Mouse (Mus musculus): ENCODE data around the gene Tomt. TPM values are rescaled to one million over a fixed set of nuclear protein-coding genes. Genes with fewer than 3 reads are reported as not detected.

The Tomt gene
- polyA plus RNA-seq, 1 experiment: 0.09 TPM

DNA sequence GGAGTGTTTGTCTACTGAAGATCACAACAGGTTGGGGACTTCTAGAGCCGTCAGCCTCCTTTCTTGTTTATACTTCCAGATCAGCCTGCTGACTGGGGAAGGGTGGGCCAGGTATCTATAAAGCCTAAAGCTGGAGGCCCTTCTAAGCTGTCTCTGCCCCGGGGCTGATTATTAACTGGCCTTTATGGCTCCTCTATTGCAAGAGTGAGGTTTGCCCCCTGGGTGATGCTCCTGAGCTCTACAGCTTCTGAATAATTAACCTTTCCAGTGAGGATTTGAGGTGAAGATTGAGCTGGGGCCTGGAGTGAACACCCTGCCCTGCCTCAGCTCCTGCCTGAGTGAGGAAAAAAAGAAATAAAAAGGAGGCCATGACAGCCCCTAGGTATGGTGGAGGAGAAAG, 35.5 kb downstream of the Tomt start, which contains the start of gene Folr1:
Folr1 (minus strand) TSS at position 160 of the 400 bp plus-strand sequence.
- Histone ChIP-seq H3K4me1 (ENCODE audit: control insufficient read depth, insufficient read depth, low read length) (peaks cover 13% of the 10 kb centered on the region; the same call in 1 of the 2 replicates), H3K4me3 (ENCODE audit: insufficient read depth, low read depth, low read length) (peak within 1 kb of the TSS; percentile 51), H3K27ac (ENCODE audit: insufficient read depth, low read depth, low read length) (peak within 1 kb of the TSS; percentile 84), H3K36me3 (ENCODE audit: control insufficient read depth, insufficient read depth, low read length) (no peaks in the 10 kb centered on the region; the same call in 1 of the 2 replicates), H3K27me3 (replicated peaks; ENCODE audit: control insufficient read depth, insufficient read depth, low read length) (no peaks in the 10 kb centered on the region)
- TF ChIP-seq POLR2A (IDR thresholded peaks at IDR 0.05; ENCODE audit: low read depth, low read length) (no peak), CTCF (conservative IDR thresholded peaks at IDR 0.05; ENCODE audit: insufficient read depth, insufficient read length, low read depth, low read length) (no peak)
- DNase-seq: peak; percentile 90
- WGBS: 46% methylated on average over 2 of the region's 2 CpGs

DNA sequence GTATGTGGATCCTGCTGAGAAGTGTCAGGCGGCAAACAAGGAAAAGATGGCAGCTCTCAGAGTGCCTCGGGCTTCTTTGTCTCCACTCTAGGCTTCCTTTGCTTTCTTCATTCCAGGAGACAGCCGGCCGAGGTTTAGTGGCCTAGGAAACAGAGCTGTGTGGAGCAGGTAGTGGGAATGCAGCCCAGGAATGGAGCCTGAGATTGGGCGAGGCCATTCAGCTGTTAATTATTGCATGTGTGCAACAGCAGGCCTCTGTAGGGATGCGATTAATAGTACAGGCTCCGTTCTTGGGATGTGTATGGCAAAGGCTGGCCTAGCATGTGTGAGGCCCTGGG, 37.0 kb downstream of the Tomt start:
- peak; percentile 68 for DNase-seq
- WGBS: 44% methylated on average over 7 of the region's 7 CpGs
- H3K4me3 ChIP-seq (ENCODE audit: insufficient read depth, low read depth, low read length): peak overlapping the region; percentile 51
- H3K27ac ChIP-seq (ENCODE audit: insufficient read depth, low read depth, low read length): peak overlapping the region; percentile 84
- peaks cover 15% of the 10 kb centered on the region; the same call in 1 of the 2 replicates for H3K4me1 ChIP-seq (ENCODE audit: control insufficient read depth, insufficient read depth, low read length)
- no peak for TF ChIP-seq POLR2A (IDR thresholded peaks at IDR 0.05; ENCODE audit: low read depth, low read length)
- no peak for TF ChIP-seq CTCF (conservative IDR thresholded peaks at IDR 0.05; ENCODE audit: insufficient read depth, insufficient read length, low read depth, low read length)
- H3K27me3 ChIP-seq (replicated peaks; ENCODE audit: control insufficient read depth, insufficient read depth, low read length): no peaks in the 10 kb centered on the region
- no peaks in the 10 kb centered on the region; the same call in 1 of the 2 replicates for H3K36me3 ChIP-seq (ENCODE audit: control insufficient read depth, insufficient read depth, low read length)

DNA sequence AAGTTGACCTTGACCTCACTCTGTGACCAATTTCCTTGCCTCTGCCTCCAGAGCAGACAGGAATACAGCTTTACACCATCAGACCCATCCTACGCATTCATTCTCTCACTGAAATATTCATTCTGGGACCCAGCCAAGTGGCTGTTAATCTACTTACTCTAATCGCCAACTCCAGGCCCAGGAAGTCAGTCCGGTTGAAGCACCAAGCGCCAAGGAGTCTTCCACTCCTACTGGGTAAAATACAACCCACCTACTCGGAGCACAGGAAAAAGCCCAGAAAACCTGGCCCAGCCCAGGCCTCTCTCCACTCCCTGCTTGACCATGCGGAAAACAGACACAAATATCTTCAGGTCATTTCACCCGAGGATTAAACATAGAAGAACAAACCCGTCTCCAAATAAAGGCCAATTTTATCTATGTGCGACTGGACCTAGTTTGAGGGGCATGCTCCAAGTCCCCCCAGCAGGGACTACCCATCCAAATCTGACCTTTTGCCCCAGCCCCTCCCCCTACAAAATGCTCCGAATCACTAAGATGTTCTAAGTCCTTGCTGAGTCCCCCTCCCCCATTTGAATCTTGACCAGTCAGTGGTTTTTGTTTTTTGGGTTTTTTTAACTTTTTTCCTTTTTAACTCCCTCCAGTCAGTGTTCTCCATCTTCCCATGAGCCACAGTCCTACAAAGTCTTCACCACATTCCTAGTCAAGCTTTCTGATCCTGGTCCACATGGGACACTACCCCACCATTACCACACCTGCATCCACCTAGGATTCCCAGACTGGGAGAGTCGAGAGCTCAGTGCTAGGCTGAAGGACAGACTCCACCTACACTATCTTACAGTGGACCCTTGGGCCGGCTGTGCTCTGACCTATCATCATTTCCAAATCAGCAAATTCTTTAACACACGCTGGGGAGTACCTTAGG, 37.7 kb downstream of the Tomt start:
- DNase-seq: peak; percentile 85
- H3K27ac ChIP-seq (ENCODE audit: insufficient read depth, low read depth, low read length): peak overlapping the region; percentile 84
- peaks cover 15% of the 10 kb centered on the region; the same call in 1 of the 2 replicates for H3K4me1 ChIP-seq (ENCODE audit: control insufficient read depth, insufficient read depth, low read length)
- H3K36me3 ChIP-seq (ENCODE audit: control insufficient read depth, insufficient read depth, low read length): no peaks in the 10 kb centered on the region; the same call in 1 of the 2 replicates
- 38% methylated on average over 13 of the region's 13 CpGs for WGBS
- TF ChIP-seq CTCF (conservative IDR thresholded peaks at IDR 0.05; ENCODE audit: insufficient read depth, insufficient read length, low read depth, low read length): no peak
- H3K4me3 ChIP-seq (ENCODE audit: insufficient read depth, low read depth, low read length): peak overlapping the region; percentile 51
- no peaks in the 10 kb centered on the region for H3K27me3 ChIP-seq (replicated peaks; ENCODE audit: control insufficient read depth, insufficient read depth, low read length)

DNA sequence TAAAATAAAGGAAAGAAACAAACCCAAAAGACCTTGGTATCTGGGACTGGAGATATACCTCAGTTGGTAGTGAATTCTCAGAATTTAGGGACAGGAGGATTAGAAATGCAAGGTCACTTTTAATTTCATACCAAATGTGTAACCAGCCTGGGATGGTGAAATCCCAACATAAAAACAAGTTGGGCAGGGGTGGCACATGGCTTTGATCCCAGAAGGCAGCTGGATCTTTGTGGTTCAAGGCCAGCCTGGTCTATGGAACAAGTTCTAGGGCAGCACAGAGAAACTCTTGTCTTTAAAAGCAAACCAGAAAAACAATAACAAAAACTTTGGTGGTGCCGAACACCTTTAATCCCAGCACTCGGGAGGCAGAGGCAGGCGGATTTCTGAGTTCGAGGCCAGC, 38.7 kb downstream of the Tomt start:
- H3K4me1 ChIP-seq (ENCODE audit: control insufficient read depth, insufficient read depth, low read length): peaks cover 15% of the 10 kb centered on the region; the same call in 1 of the 2 replicates
- DNase-seq: no peak
- WGBS: 85% methylated on average over 4 of the region's 4 CpGs
- no peaks in the 10 kb centered on the region; the same call in 1 of the 2 replicates for H3K36me3 ChIP-seq (ENCODE audit: control insufficient read depth, insufficient read depth, low read length)
- no peak overlapping the region for H3K4me3 ChIP-seq (ENCODE audit: insufficient read depth, low read depth, low read length)
- H3K27me3 ChIP-seq (replicated peaks; ENCODE audit: control insufficient read depth, insufficient read depth, low read length): no peaks in the 10 kb centered on the region
- TF ChIP-seq POLR2A (IDR thresholded peaks at IDR 0.05; ENCODE audit: low read depth, low read length) (no peak), CTCF (conservative IDR thresholded peaks at IDR 0.05; ENCODE audit: insufficient read depth, insufficient read length, low read depth, low read length) (no peak)
- H3K27ac ChIP-seq (ENCODE audit: insufficient read depth, low read depth, low read length): 0 out of 2 replicates have a peak overlapping the region, but pooled peaks have one; percentile 19

DNA sequence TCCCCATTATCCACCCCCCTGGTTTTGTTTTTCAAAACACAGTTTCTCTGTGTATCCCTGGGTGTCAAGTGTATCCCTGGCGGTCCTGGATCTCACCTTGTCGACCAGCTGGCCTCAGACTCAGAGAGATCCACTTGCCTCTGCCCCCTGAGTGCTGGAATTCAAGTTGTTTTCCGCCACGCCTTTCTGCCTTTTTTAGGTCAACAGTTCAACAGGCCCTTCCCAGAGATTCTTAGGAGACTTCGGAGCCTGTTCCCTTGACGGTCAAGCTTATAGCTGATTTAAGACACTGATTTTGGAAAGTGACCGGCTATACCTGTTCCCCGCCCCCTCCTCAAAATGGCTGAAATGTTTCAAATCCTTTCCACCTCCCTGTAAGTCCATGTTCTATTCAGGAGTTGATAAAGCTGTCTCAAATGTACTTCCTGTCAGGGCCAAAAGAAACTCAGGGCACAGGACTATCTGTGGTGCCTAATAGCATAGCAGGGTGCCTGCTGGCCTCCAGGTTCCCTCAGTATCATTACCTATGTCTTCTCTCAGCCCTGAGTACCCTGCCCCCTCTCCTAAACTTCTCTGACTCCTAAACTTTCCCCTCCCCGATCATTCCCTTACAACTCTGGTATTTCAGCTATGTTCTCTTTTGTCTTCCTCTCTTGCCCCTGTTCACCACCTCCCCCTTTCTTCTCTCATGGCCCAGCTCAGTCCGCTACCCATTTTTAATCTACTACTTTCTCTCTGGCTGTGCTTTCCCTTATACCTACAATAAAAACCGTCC, 39.5 kb downstream of the Tomt start:
- TF ChIP-seq POLR2A (IDR thresholded peaks at IDR 0.05; ENCODE audit: low read depth, low read length): no peak
- TF ChIP-seq CTCF (conservative IDR thresholded peaks at IDR 0.05; ENCODE audit: insufficient read depth, insufficient read length, low read depth, low read length): no peak
- Histone ChIP-seq H3K27ac (ENCODE audit: insufficient read depth, low read depth, low read length) (no peak overlapping the region; the same call in 1 of the 2 replicates), H3K4me1 (ENCODE audit: control insufficient read depth, insufficient read depth, low read length) (peaks cover 14% of the 10 kb centered on the region; the same call in 1 of the 2 replicates), H3K36me3 (ENCODE audit: control insufficient read depth, insufficient read depth, low read length) (peaks cover 2% of the 10 kb centered on the region; the same call in 1 of the 2 replicates), H3K27me3 (replicated peaks; ENCODE audit: control insufficient read depth, insufficient read depth, low read length) (no peaks in the 10 kb centered on the region), H3K4me3 (ENCODE audit: insufficient read depth, low read depth, low read length) (no peak overlapping the region)
- 70% methylated on average over 11 of the region's 11 CpGs for WGBS
- peak; percentile 61 for DNase-seq

DNA sequence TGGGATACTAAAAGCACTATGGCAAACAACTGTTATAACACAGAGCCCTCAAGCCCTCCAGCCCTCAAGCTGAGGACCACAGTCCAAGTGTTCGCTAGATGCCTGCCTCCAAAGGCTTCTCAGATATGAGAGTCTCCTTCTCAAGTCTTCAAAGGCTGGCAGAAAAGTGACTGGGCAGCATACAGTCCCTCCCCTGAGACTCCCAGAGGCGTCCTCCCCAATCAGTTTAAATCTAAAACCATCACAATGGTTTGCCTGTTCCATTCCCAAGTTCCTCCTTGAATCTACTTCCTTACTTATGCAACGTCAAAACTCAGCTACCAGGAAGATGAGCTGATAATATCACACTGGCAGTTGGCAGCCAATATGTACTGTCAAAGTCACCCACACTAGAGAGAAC, 42.7 kb downstream of the Tomt start, which contains the start of gene Anapc15:
Anapc15 (plus strand) TSS at position 301 of the 400 bp plus-strand sequence.
- DNase-seq: no peak
- whole genome bisulfite sequencing: 64% methylated on average over 3 of the region's 3 CpGs
- Histone ChIP-seq H3K36me3 (ENCODE audit: control insufficient read depth, insufficient read depth, low read length) (peaks cover 2% of the 10 kb centered on the region; the same call in 1 of the 2 replicates), H3K4me3 (ENCODE audit: insufficient read depth, low read depth, low read length) (no peak within 1 kb of the TSS), H3K27me3 (replicated peaks; ENCODE audit: control insufficient read depth, insufficient read depth, low read length) (no peaks in the 10 kb centered on the region), H3K27ac (ENCODE audit: insufficient read depth, low read depth, low read length) (no peak within 1 kb of the TSS), H3K4me1 (ENCODE audit: control insufficient read depth, insufficient read depth, low read length) (peaks cover 8% of the 10 kb centered on the region; the same call in 1 of the 2 replicates)
- TF ChIP-seq CTCF (conservative IDR thresholded peaks at IDR 0.05; ENCODE audit: insufficient read depth, insufficient read length, low read depth, low read length) (no peak), POLR2A (IDR thresholded peaks at IDR 0.05; ENCODE audit: low read depth, low read length) (no peak)

Measured in kidney, adult 2 months (tissue).